Mouse (Mus musculus) neural tube, embryonic 13.5 days (tissue): ENCODE measurements around the gene Snx4. TPM values are rescaled to one million over a fixed set of nuclear protein-coding genes. Genes with fewer than 3 reads are reported as not detected.

Source experiments
- ATAC-seq: fragments of 200-750 bp; cut with Nextera tagmentation; 2 replicates; pipeline ENCODE4 v1.8.0; 2017; ENCODE audit warnings: low read depth, mild to moderate bottlenecking, moderate TSS enrichment, moderate library complexity
- H3K27ac ChIP-seq: fragments of 300-500 bp; sonication (generic); replicated peaks from 2 replicates; pipeline ENCODE4 v1.5.1; 2015; ENCODE audit warnings: moderate library complexity, mild to moderate bottlenecking, inconsistent platforms
- H3K27me3 ChIP-seq: fragments of 300-500 bp; sonication (generic); 2 replicates; pipeline ENCODE4 v1.6.1; 2015; ENCODE audit warnings: mild to moderate bottlenecking, inconsistent platforms
- H3K36me3 ChIP-seq: fragments of 300-500 bp; sonication (generic); 2 replicates; pipeline ENCODE4 v1.6.1; 2015; ENCODE audit warnings: mild to moderate bottlenecking, inconsistent platforms
- H3K4me1 ChIP-seq: fragments of 300-500 bp; sonication (generic); replicated peaks from 2 replicates; pipeline ENCODE4 v1.6.1; 2015; ENCODE audit warnings: inconsistent platforms
- H3K4me2 ChIP-seq: fragments of 300-500 bp; sonication (generic); 2 replicates; pipeline ENCODE4 v1.6.1; 2015; ENCODE audit warnings: inconsistent platforms, mild to moderate bottlenecking, moderate library complexity
- H3K4me3 ChIP-seq: fragments of 300-500 bp; sonication (generic); 2 replicates; pipeline ENCODE4 v1.5.1; 2015; ENCODE audit warnings: mild to moderate bottlenecking, inconsistent platforms
- H3K9ac ChIP-seq: fragments of 300-500 bp; sonication (generic); 2 replicates; pipeline ENCODE4 v1.6.1; 2015; ENCODE audit warnings: moderate library complexity, mild to moderate bottlenecking, inconsistent platforms
- H3K9me3 ChIP-seq: fragments of 300-500 bp; sonication (generic); 2 replicates; pipeline ENCODE4 v1.6.1; 2016; ENCODE audit warnings: inconsistent platforms
- WGBS: fragments of 180-500 bp; shearing (Covaris S2); methylation state at CpG from one replicate; pipeline ENCODE4 v1.1.7; 2015; 5-methylcytosine and 5-hydroxymethylcytosine counted together
- polyA plus RNA-seq: library from polyadenylated mRNA; unstranded; fragments of >200 nt; fragmentation: Nextera tagmentation; extraction: Ambion mirVana; gene quantifications from 2 replicates; pipeline ENCODE4 v1.2.1, GENCODE M21; 2015

Snx4 gene
- polyA plus RNA-seq, 1 experiment from 2014 or later: 81.5 TPM

GRCm38 (mm10) chr16:33326589-33326988 lies 75.3 kb downstream of the Snx4 start:
- Histone ChIP-seq H3K36me3 (no peaks in the 10 kb centered on the region), H3K4me2 (no peak overlapping the region), H3K9ac (no peak overlapping the region), H3K9me3 (no peaks in the 10 kb centered on the region), H3K27ac (no peak overlapping the region), H3K4me1 (peaks cover 7% of the 10 kb centered on the region; the same call in 1 of the 2 replicates), H3K27me3 (no peaks in the 10 kb centered on the region), H3K4me3 (no peak overlapping the region)
- 72% methylated on average over 9 of the region's 9 CpGs for WGBS
- no peak for ATAC-seq

GRCm38 (mm10) chr16:33327101-33327500 lies 75.9 kb downstream of the Snx4 start:
- Histone ChIP-seq H3K4me1 (peaks cover 7% of the 10 kb centered on the region; the same call in 1 of the 2 replicates), H3K9me3 (no peaks in the 10 kb centered on the region), H3K27ac (no peak overlapping the region), H3K4me3 (no peak overlapping the region), H3K4me2 (no peak overlapping the region), H3K36me3 (no peaks in the 10 kb centered on the region), H3K27me3 (no peaks in the 10 kb centered on the region), H3K9ac (no peak overlapping the region)
- 81% methylated on average over 9 of the region's 9 CpGs for WGBS
- no peak for ATAC-seq

- H3K9ac ChIP-seq: no peak overlapping the region
- H3K4me2 ChIP-seq: no peak overlapping the region
- H3K36me3 ChIP-seq: no peaks in the 10 kb centered on the region
- H3K27me3 ChIP-seq: no peaks in the 10 kb centered on the region
- H3K27ac ChIP-seq: no peak overlapping the region
- peaks cover 5% of the 10 kb centered on the region; the same call in 1 of the 2 replicates for H3K4me1 ChIP-seq
- 85% methylated on average over 14 of the region's 14 CpGs for WGBS
- no peaks in the 10 kb centered on the region for H3K9me3 ChIP-seq
- no peak overlapping the region for H3K4me3 ChIP-seq
- ATAC-seq: no peak
These were observed 81.8 kb downstream of the Snx4 start for GRCm38 (mm10) chr16:33333015-33333414.

GRCm38 (mm10) chr16:33337177-33337576 lies 85.9 kb downstream of the Snx4 start:
- 21% methylated on average over 8 of the region's 8 CpGs for WGBS
- no peaks in the 10 kb centered on the region for H3K27me3 ChIP-seq
- ATAC-seq: no peak
- H3K4me2 ChIP-seq: peak overlapping the region; percentile 33
- H3K27ac ChIP-seq: no peak overlapping the region
- no peaks in the 10 kb centered on the region for H3K9me3 ChIP-seq
- no peak overlapping the region for H3K4me3 ChIP-seq
- H3K9ac ChIP-seq: no peak overlapping the region
- no peaks in the 10 kb centered on the region for H3K36me3 ChIP-seq
- H3K4me1 ChIP-seq: peaks cover 5% of the 10 kb centered on the region; the same call in 1 of the 2 replicates

GRCm38 (mm10) chr16:33337681-33338080 lies 86.4 kb downstream of the Snx4 start:
- no peak for ATAC-seq

GRCm38 (mm10) chr16:33338492-33338891 lies 87.2 kb downstream of the Snx4 start:
- no peak for ATAC-seq

More at GRCm38 (mm10) chr16:33337681-33338080, 86.4 kb downstream of the Snx4 start:
- Histone ChIP-seq H3K4me2 (peak overlapping the region; percentile 33), H3K9ac (no peak overlapping the region), H3K4me3 (no peak overlapping the region), H3K27me3 (no peaks in the 10 kb centered on the region), H3K9me3 (no peaks in the 10 kb centered on the region), H3K4me1 (peaks cover 5% of the 10 kb centered on the region; the same call in 1 of the 2 replicates), H3K36me3 (no peaks in the 10 kb centered on the region), H3K27ac (no peak overlapping the region)
- 86% methylated on average over 10 of the region's 10 CpGs for WGBS

GRCm38 (mm10) chr16:33339476-33339875 lies 88.2 kb downstream of the Snx4 start:
- no peak for ATAC-seq
- no peak overlapping the region for H3K4me3 ChIP-seq
- no peak overlapping the region for H3K9ac ChIP-seq
- H3K36me3 ChIP-seq: no peaks in the 10 kb centered on the region
- no peak overlapping the region for H3K4me2 ChIP-seq
- H3K9me3 ChIP-seq: no peaks in the 10 kb centered on the region
- H3K27me3 ChIP-seq: no peaks in the 10 kb centered on the region
- H3K27ac ChIP-seq: no peak overlapping the region
- WGBS: 81% methylated on average over 2 of the region's 2 CpGs
- H3K4me1 ChIP-seq: peaks cover 9% of the 10 kb centered on the region

More at GRCm38 (mm10) chr16:33338492-33338891, 87.2 kb downstream of the Snx4 start:
- Histone ChIP-seq H3K27me3 (no peaks in the 10 kb centered on the region), H3K9me3 (no peaks in the 10 kb centered on the region), H3K4me3 (no peak overlapping the region), H3K4me1 (peaks cover 5% of the 10 kb centered on the region; the same call in 1 of the 2 replicates), H3K4me2 (no peak overlapping the region), H3K9ac (no peak overlapping the region), H3K27ac (no peak overlapping the region), H3K36me3 (no peaks in the 10 kb centered on the region)
- 60% methylated on average over 4 of the region's 4 CpGs for WGBS

GRCm38 (mm10) chr16:33342356-33342755 lies 91.1 kb downstream of the Snx4 start:
- Histone ChIP-seq H3K4me3 (no peak overlapping the region), H3K36me3 (no peaks in the 10 kb centered on the region), H3K4me2 (no peak overlapping the region), H3K4me1 (peaks cover 13% of the 10 kb centered on the region), H3K27ac (no peak overlapping the region), H3K9me3 (no peaks in the 10 kb centered on the region), H3K27me3 (no peaks in the 10 kb centered on the region), H3K9ac (no peak overlapping the region)
- 45% methylated on average over 1 of the region's 1 CpGs for WGBS
- no peak for ATAC-seq

- Histone ChIP-seq H3K4me2 (no peak overlapping the region), H3K4me1 (peaks cover 10% of the 10 kb centered on the region; the same call in 1 of the 2 replicates), H3K9me3 (no peaks in the 10 kb centered on the region), H3K27ac (no peak overlapping the region), H3K27me3 (no peaks in the 10 kb centered on the region), H3K9ac (no peak overlapping the region), H3K4me3 (no peak overlapping the region), H3K36me3 (no peaks in the 10 kb centered on the region)
- WGBS: 83% methylated on average over 5 of the region's 5 CpGs
- no peak for ATAC-seq
These were observed 91.9 kb downstream of the Snx4 start for GRCm38 (mm10) chr16:33343106-33343505.

GRCm38 (mm10) chr16:33343601-33344000 lies 92.4 kb downstream of the Snx4 start:
- Histone ChIP-seq H3K9ac (no peak overlapping the region), H3K4me3 (no peak overlapping the region), H3K27ac (no peak overlapping the region), H3K36me3 (no peaks in the 10 kb centered on the region), H3K27me3 (no peaks in the 10 kb centered on the region), H3K4me2 (no peak overlapping the region), H3K4me1 (peaks cover 10% of the 10 kb centered on the region; the same call in 1 of the 2 replicates), H3K9me3 (no peaks in the 10 kb centered on the region)
- WGBS: 92% methylated on average over 7 of the region's 7 CpGs
- ATAC-seq: no peak

GRCm38 (mm10) chr16:33344379-33344778 lies 93.1 kb downstream of the Snx4 start:
- peak overlapping the region; percentile 34; the same call in 1 of the 2 replicates for H3K9ac ChIP-seq
- no peaks in the 10 kb centered on the region for H3K36me3 ChIP-seq
- peaks cover 10% of the 10 kb centered on the region; the same call in 1 of the 2 replicates for H3K4me1 ChIP-seq
- no peaks in the 10 kb centered on the region for H3K9me3 ChIP-seq
- ATAC-seq: peak; percentile 27; the same call in 1 of the 2 replicates
- no peaks in the 10 kb centered on the region for H3K27me3 ChIP-seq
- 0 out of 2 replicates have a peak overlapping the region, but pooled peaks have one; percentile 46 for H3K27ac ChIP-seq
- no peak overlapping the region for H3K4me2 ChIP-seq
- H3K4me3 ChIP-seq: no peak overlapping the region
- WGBS: 53% methylated on average over 9 of the region's 9 CpGs

GRCm38 (mm10) chr16:33344875-33345274 lies 93.6 kb downstream of the Snx4 start:
- WGBS: 86% methylated on average over 4 of the region's 4 CpGs
- Histone ChIP-seq H3K27me3 (no peaks in the 10 kb centered on the region), H3K4me2 (no peak overlapping the region), H3K4me1 (peaks cover 10% of the 10 kb centered on the region; the same call in 1 of the 2 replicates), H3K36me3 (no peaks in the 10 kb centered on the region), H3K9ac (no peak overlapping the region), H3K27ac (no peak overlapping the region), H3K9me3 (no peaks in the 10 kb centered on the region), H3K4me3 (no peak overlapping the region)
- no peak; the same call in 1 of the 2 replicates for ATAC-seq

GRCm38 (mm10) chr16:33346376-33346775 lies 95.1 kb downstream of the Snx4 start:
- whole genome bisulfite sequencing: 37% methylated on average over 3 of the region's 3 CpGs
- no peaks in the 10 kb centered on the region for H3K9me3 ChIP-seq
- no peak overlapping the region for H3K9ac ChIP-seq
- ATAC-seq: no peak
- H3K36me3 ChIP-seq: no peaks in the 10 kb centered on the region
- no peak overlapping the region for H3K27ac ChIP-seq
- peaks cover 10% of the 10 kb centered on the region; the same call in 1 of the 2 replicates for H3K4me1 ChIP-seq
- no peaks in the 10 kb centered on the region for H3K27me3 ChIP-seq
- H3K4me2 ChIP-seq: no peak overlapping the region
- H3K4me3 ChIP-seq: no peak overlapping the region
